Mouse (Mus musculus): ENCODE measurements around the gene Hdac4.

GRCm38 (mm10) chr1:92215996-92216630 is 20.6 kb upstream of the Hdac4 start:
- TF ChIP-seq POLR2A (IDR thresholded peaks at IDR 0.05; ENCODE audit: borderline replicate concordance, extremely low read depth, low read depth, low read length) (no peak), CTCF (IDR thresholded peaks at IDR 0.05; ENCODE audit: insufficient read depth, low read length) (no peak)
